Mouse (Mus musculus): ENCODE data around the gene Rmdn3.
A peak's percentile ranks its signal among the peaks of the same experiment; 100 is the strongest.

Gene Rmdn3

GRCm38 (mm10) chr2:119156681-119157572 is at the start of gene Rmdn3:
TSS of gene Rmdn3 (minus strand) at chr2:119157034.
- DNase-seq: peak; percentile 97

GRCm38 (mm10) chr2:119203871-119204460 is 47.1 kb upstream of the Rmdn3 start:
- peak; percentile 41 for DNase-seq

- peak; percentile 77 for DNase-seq
Observed at GRCm38 (mm10) chr2:119202914-119203453, 46.1 kb upstream of the Rmdn3 start.

GRCm38 (mm10) chr2:119198934-119199333 is 42.1 kb upstream of the Rmdn3 start:
- no peak for DNase-seq

GRCm38 (mm10) chr2:119198049-119198448 is 41.2 kb upstream of the Rmdn3 start:
- no peak for DNase-seq

- no peak for DNase-seq
Observed at GRCm38 (mm10) chr2:119197493-119197892, 40.7 kb upstream of the Rmdn3 start.

- no peak for DNase-seq
Observed at GRCm38 (mm10) chr2:119196316-119197108, 39.7 kb upstream of the Rmdn3 start.

GRCm38 (mm10) chr2:119194140-119194539 is 37.3 kb upstream of the Rmdn3 start:
- no peak for DNase-seq

- DNase-seq: no peak
Observed at GRCm38 (mm10) chr2:119190969-119191368, 34.1 kb upstream of the Rmdn3 start.

GRCm38 (mm10) chr2:119189029-119189710 is 32.3 kb upstream of the Rmdn3 start:
- DNase-seq: peak; percentile 88

- DNase-seq: no peak
Observed at GRCm38 (mm10) chr2:119182914-119183313, 26.1 kb upstream of the Rmdn3 start.

GRCm38 (mm10) chr2:119177384-119177939 is 20.6 kb upstream of the Rmdn3 start:
- DNase-seq: no peak

- DNase-seq: no peak
Observed at GRCm38 (mm10) chr2:119176761-119177160, 19.9 kb upstream of the Rmdn3 start.

GRCm38 (mm10) chr2:119175614-119176013 is 18.8 kb upstream of the Rmdn3 start:
- peak; percentile 36 for DNase-seq

GRCm38 (mm10) chr2:119174866-119175265 is 18.0 kb upstream of the Rmdn3 start:
- no peak for DNase-seq

- DNase-seq: no peak
Observed at GRCm38 (mm10) chr2:119173991-119174651, 17.3 kb upstream of the Rmdn3 start, which contains the start of gene Gm14137. TSS of gene Gm14137 (plus strand) at chr2:119174509.

GRCm38 (mm10) chr2:119172862-119173576 is 16.2 kb upstream of the Rmdn3 start:
- DNase-seq: peak; percentile 90

- DNase-seq: no peak
Observed at GRCm38 (mm10) chr2:119172446-119172845, 15.6 kb upstream of the Rmdn3 start.

GRCm38 (mm10) chr2:119171574-119171973 is 14.7 kb upstream of the Rmdn3 start:
- peak; percentile 17 for DNase-seq

GRCm38 (mm10) chr2:119170282-119170681 is 13.4 kb upstream of the Rmdn3 start:
- no peak for DNase-seq

- no peak for DNase-seq
Observed at GRCm38 (mm10) chr2:119167866-119168256, 11.0 kb upstream of the Rmdn3 start.
